Mouse (Mus musculus): Measurements from ENCODE around the gene Taf12. TPM values are rescaled to one million over a fixed set of nuclear protein-coding genes. Genes with fewer than 3 reads are reported as not detected.

Taf12 gene
- polyA plus RNA-seq, 1 experiment from 2014 or later: 19.1 TPM

- TF ChIP-seq CTCF (IDR thresholded peaks at IDR 0.05): peak; percentile 70
- ATAC-seq (no peak), DNase-seq (ENCODE audit: low read depth, low spot score) (no peak)
- ChIA-PET CTCF (interaction anchor here (0.6 to 2.7 kb wide), 15 partner anchors 8 to 205 kb away, joined by 3 to 15 read pairs (median 4); partner anchors contain the start of gene Trnau1ap), POLR2A (interaction anchor here (0.7 to 1.3 kb wide), 5 partner anchors 11 to 200 kb away, joined by 3 to 4 read pairs (median 3); partner anchors contain the start of genes Sesn2 and Taf12)
- in situ Hi-C loops (cut with MboI; ENCODE audit: low pct_unique_long_range_greater_than_20kb): no loop called here
- H3K27me3 ChIP-seq: no peaks in the 10 kb centered on the region
These were observed 35.8 kb downstream of the Taf12 start for GRCm38 (mm10) chr4:132309849-132310472.

GRCm38 (mm10) chr4:132311209-132311608 is 37.0 kb downstream of the Taf12 start:
- ATAC-seq (no peak), DNase-seq (ENCODE audit: low read depth, low spot score) (no peak)
- ChIA-PET POLR2A (interaction anchor here (2.1 kb wide), 1 partner anchor 18 kb away, joined by 5 read pairs; the partner anchor contains the start of gene Trnau1ap), CTCF (interaction anchor here (2.5 to 2.7 kb wide), 2 partner anchors 10 to 13 kb away, joined by 14 to 15 read pairs; no protein-coding TSS in a partner anchor)
- in situ Hi-C loops (cut with MboI; ENCODE audit: low pct_unique_long_range_greater_than_20kb): no loop called here
- no peak for TF ChIP-seq CTCF (IDR thresholded peaks at IDR 0.05)
- no peaks in the 10 kb centered on the region for H3K27me3 ChIP-seq

DNA sequence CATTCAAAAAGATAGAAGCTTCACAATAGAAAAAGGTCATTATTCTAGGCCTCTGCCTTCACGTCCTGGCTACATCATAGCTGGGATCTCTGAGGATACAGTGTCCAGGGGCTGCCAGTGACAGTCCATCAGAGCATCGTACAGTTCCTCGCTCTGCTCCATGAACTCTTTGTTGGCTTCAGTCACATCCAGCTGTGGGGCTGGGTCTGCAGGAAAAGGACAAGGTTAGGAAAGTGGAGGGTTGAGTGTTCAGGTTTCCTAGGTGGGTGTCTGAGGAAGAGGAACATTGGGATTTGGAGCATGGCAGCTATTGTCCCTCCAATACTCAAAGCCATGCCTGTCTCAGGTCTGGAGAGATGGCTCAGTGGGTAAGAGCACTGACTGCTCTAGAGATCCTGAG is 37.6 kb downstream of the Taf12 start:
- ATAC-seq (no peak), DNase-seq (ENCODE audit: low read depth, low spot score) (no peak)
- POLR2A ChIA-PET: interaction anchor here (2.1 kb wide), 1 partner anchor 18 kb away, joined by 5 read pairs; the partner anchor contains the start of gene Trnau1ap
- no peak for TF ChIP-seq CTCF (IDR thresholded peaks at IDR 0.05)
- in situ Hi-C loops (cut with MboI; ENCODE audit: low pct_unique_long_range_greater_than_20kb): no loop called here
- CTCF ChIA-PET: no interaction called here
- H3K27me3 ChIP-seq: no peaks in the 10 kb centered on the region

DNA sequence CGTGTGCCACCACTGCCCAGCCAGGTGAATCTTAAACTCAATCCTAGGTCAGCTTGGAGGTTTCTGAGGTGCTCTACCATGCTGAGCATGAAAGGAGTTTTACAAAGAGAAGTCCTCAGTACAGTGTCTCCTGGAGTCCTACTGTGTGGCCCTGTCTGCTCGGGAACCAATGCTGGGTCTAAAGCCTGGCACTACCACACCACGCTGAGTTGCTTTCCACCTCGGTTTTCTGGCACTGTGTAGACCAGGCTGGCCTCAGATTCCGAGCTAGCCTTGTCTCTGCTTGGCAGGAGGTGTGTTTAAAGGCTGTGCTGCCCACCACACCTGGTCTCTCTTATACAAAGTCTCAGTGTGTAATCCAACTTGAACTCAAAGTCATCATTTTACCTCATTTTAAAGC is 38.5 kb downstream of the Taf12 start:
- ChIA-PET CTCF (no interaction called here), POLR2A (interaction anchor here (2.1 kb wide), 1 partner anchor 17 kb away, joined by 5 read pairs; the partner anchor contains the start of gene Trnau1ap)
- TF ChIP-seq CTCF (IDR thresholded peaks at IDR 0.05): no peak
- DNase-seq (ENCODE audit: low read depth, low spot score) (no peak), ATAC-seq (no peak)
- in situ Hi-C loops (cut with MboI; ENCODE audit: low pct_unique_long_range_greater_than_20kb): no loop called here
- H3K27me3 ChIP-seq: no peaks in the 10 kb centered on the region

- in situ Hi-C loops (cut with MboI; ENCODE audit: low pct_unique_long_range_greater_than_20kb): no loop called here
- DNase-seq (ENCODE audit: low read depth, low spot score) (no peak), ATAC-seq (no peak)
- H3K27me3 ChIP-seq: no peaks in the 10 kb centered on the region
- POLR2A ChIA-PET: no interaction called here
- TF ChIP-seq CTCF (IDR thresholded peaks at IDR 0.05): no peak
- CTCF ChIA-PET: no interaction called here
These were observed 41.5 kb downstream of the Taf12 start for GRCm38 (mm10) chr4:132315711-132316110.

- POLR2A ChIA-PET: interaction anchor here (1.7 kb wide), 1 partner anchor 17 kb away, joined by 3 read pairs; no protein-coding TSS in a partner anchor
- ATAC-seq (no peak), DNase-seq (ENCODE audit: low read depth, low spot score) (no peak)
- in situ Hi-C loops (cut with MboI; ENCODE audit: low pct_unique_long_range_greater_than_20kb): no loop called here
- no peak for TF ChIP-seq CTCF (IDR thresholded peaks at IDR 0.05)
- H3K27me3 ChIP-seq: no peaks in the 10 kb centered on the region
- CTCF ChIA-PET: no interaction called here
These were observed 52.3 kb downstream of the Taf12 start for GRCm38 (mm10) chr4:132326481-132326880.

GRCm38 (mm10) chr4:132328391-132328982 is 54.3 kb downstream of the Taf12 start:
- no peak for TF ChIP-seq CTCF (IDR thresholded peaks at IDR 0.05)
- DNase-seq (ENCODE audit: low read depth, low spot score) (no peak), ATAC-seq (no peak)
- H3K27me3 ChIP-seq: no peaks in the 10 kb centered on the region
- ChIA-PET POLR2A (interaction anchor here (1.0 kb wide), 1 partner anchor 118 kb away, joined by 3 read pairs; no protein-coding TSS in a partner anchor), CTCF (interaction anchor here (2.3 kb wide), 1 partner anchor 19 kb away, joined by 9 read pairs; no protein-coding TSS in a partner anchor)
- in situ Hi-C loops (cut with MboI; ENCODE audit: low pct_unique_long_range_greater_than_20kb): no loop called here

GRCm38 (mm10) chr4:132329115-132329834 is 55.1 kb downstream of the Taf12 start, which contains the start of gene Trnau1ap:
Gene Trnau1ap, minus strand, starts transcription at chr4:132329538.
- POLR2A ChIA-PET: interaction anchor here (0.9 to 1.7 kb wide), 5 partner anchors 10 to 119 kb away, joined by 3 to 6 read pairs (median 4); no protein-coding TSS in a partner anchor

GRCm38 (mm10) chr4:132329835-132330354 is 55.7 kb downstream of the Taf12 start:
- POLR2A ChIA-PET: interaction anchor here (0.9 to 1.7 kb wide), 5 partner anchors 10 to 119 kb away, joined by 3 to 6 read pairs (median 4); no protein-coding TSS in a partner anchor
- in situ Hi-C loops (cut with MboI; ENCODE audit: low pct_unique_long_range_greater_than_20kb): no loop called here
- ATAC-seq (no peak), DNase-seq (ENCODE audit: low read depth, low spot score) (no peak)
- CTCF ChIA-PET: interaction anchor here (2.3 kb wide), 1 partner anchor 20 kb away, joined by 9 read pairs; no protein-coding TSS in a partner anchor
- H3K27me3 ChIP-seq: no peaks in the 10 kb centered on the region
- TF ChIP-seq CTCF (IDR thresholded peaks at IDR 0.05): no peak

More at GRCm38 (mm10) chr4:132329115-132329834, 55.1 kb downstream of the Taf12 start, which contains the start of gene Trnau1ap:
- in situ Hi-C loops (cut with MboI; ENCODE audit: low pct_unique_long_range_greater_than_20kb): no loop called here
- DNase-seq (ENCODE audit: low read depth, low spot score): no peak
- no peaks in the 10 kb centered on the region for H3K27me3 ChIP-seq
- no peak for TF ChIP-seq CTCF (IDR thresholded peaks at IDR 0.05)
- CTCF ChIA-PET: interaction anchor here (2.3 kb wide), 1 partner anchor 20 kb away, joined by 9 read pairs; no protein-coding TSS in a partner anchor
- peak; percentile 78 for ATAC-seq

DNA sequence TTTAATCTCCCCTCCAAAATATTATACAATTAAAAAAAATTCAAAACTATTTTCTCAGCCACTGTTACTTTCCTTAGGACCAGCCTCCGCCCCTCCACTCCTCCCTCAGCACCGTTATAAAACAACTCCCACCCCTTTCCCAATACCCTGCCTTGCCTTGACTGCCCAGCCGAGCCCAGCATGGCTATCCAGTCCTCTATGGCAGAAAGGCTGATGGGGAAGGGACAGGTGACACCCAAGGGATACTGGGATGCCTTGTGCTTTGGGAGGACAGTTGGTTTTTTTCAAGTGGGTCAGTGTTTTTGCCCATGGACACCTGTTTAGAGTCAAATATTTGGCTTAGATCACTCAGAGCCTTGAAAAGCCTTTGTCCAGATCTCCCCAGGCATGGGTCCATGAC is 57.8 kb downstream of the Taf12 start:
- CTCF ChIA-PET: interaction anchor here (1.7 kb wide), 1 partner anchor 22 kb away, joined by 4 read pairs; no protein-coding TSS in a partner anchor
- no peaks in the 10 kb centered on the region for H3K27me3 ChIP-seq
- no peak for TF ChIP-seq CTCF (IDR thresholded peaks at IDR 0.05)
- ATAC-seq (no peak), DNase-seq (ENCODE audit: low read depth, low spot score) (no peak)
- in situ Hi-C loops (cut with MboI; ENCODE audit: low pct_unique_long_range_greater_than_20kb): no loop called here
- POLR2A ChIA-PET: interaction anchor here (1.0 kb wide), 1 partner anchor 13 kb away, joined by 4 read pairs; no protein-coding TSS in a partner anchor

Data from Patski (cell line).